Mouse (Mus musculus) hindbrain, embryonic 16.5 days (tissue): ENCODE data around the gene 6030445D17Rik. TPM values are rescaled to one million over a fixed set of nuclear protein-coding genes. Genes with fewer than 3 reads are reported as not detected.

Source experiments
- ATAC-seq: fragments of 200-750 bp; cut with Nextera tagmentation; 2 replicates; pipeline ENCODE4 v1.8.0; 2017; ENCODE audit warnings: moderate TSS enrichment, moderate library complexity
- H3K27ac ChIP-seq: fragments of 300-500 bp; sonication (generic); 2 replicates; pipeline ENCODE4 v1.5.1; 2014; ENCODE audit warnings: low read depth, mild to moderate bottlenecking, control low read depth, low read length, moderate library complexity
- H3K27me3 ChIP-seq: fragments of 300-500 bp; sonication (generic); replicated peaks from 2 replicates; pipeline ENCODE4 v1.6.1; 2014; ENCODE audit warnings: low read length; ENCODE audit not compliant: control insufficient read depth, insufficient read depth
- H3K36me3 ChIP-seq: fragments of 300-500 bp; sonication (generic); 2 replicates; pipeline ENCODE4 v1.6.1; 2014; ENCODE audit warnings: mild to moderate bottlenecking, low read length, moderate library complexity, mixed read lengths; ENCODE audit not compliant: control insufficient read depth, insufficient read depth
- H3K4me1 ChIP-seq: fragments of 300-500 bp; sonication (generic); 2 replicates; pipeline ENCODE4 v1.6.1; 2014; ENCODE audit warnings: low read depth, low read length; ENCODE audit not compliant: control insufficient read depth, insufficient read depth
- H3K4me2 ChIP-seq: fragments of 300-500 bp; sonication (generic); 2 replicates; pipeline ENCODE4 v1.6.1; 2014; ENCODE audit warnings: mild to moderate bottlenecking, low read length, control low read depth, moderate library complexity
- H3K4me3 ChIP-seq: fragments of 300-500 bp; sonication (generic); 2 replicates; pipeline ENCODE4 v1.5.1; 2014; ENCODE audit warnings: mild to moderate bottlenecking, low read length, control low read depth, moderate library complexity
- H3K9ac ChIP-seq: fragments of 300-500 bp; sonication (generic); 2 replicates; pipeline ENCODE4 v1.6.1; 2014; ENCODE audit warnings: low read depth, mild to moderate bottlenecking, control low read depth, low read length, moderate library complexity
- H3K9me3 ChIP-seq: fragments of 300-500 bp; sonication (generic); 2 replicates; pipeline ENCODE4 v1.6.1; 2014; ENCODE audit warnings: mild to moderate bottlenecking, low read length, moderate library complexity; ENCODE audit not compliant: control insufficient read depth
- WGBS: fragments of 180-500 bp; shearing (Covaris S2); extraction: QIAGEN DNeasy Blood & Tissue Kit; methylation state at CpG from one replicate; pipeline ENCODE4 v1.1.7; 2014; 5-methylcytosine and 5-hydroxymethylcytosine counted together
- polyA plus RNA-seq: library from polyadenylated mRNA; unstranded; fragments of >200 nt; fragmentation: Nextera tagmentation; extraction: Ambion mirVana; gene quantifications from 2 replicates; pipeline ENCODE4 v1.2.1, GENCODE M21; 2015

6030445D17Rik gene
- polyA plus RNA-seq, 1 experiment from 2014 or later = 0.43 TPM

DNA sequence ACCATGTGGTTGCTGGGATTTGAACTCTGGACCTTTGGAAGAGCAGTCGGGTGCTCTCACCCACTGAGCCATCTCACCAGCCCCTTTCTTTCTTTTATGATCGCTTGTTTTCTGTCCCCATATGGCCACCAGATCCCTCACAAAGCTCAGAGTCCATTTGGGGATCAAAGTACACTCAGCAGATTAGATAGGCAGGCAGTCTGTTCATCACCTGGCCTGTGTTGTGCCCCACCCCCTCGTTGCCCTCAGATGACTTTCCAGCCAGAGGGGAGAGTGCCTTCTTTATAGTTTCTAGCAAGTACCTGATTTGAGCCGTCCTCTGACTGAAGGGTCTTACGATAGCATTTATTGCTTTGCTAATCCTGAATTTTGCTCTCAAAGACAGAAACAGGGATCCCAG, 9.3 kb upstream of the 6030445D17Rik start:
- H3K27ac ChIP-seq = no peak overlapping the region
- 70% methylated on average over 5 of the region's 5 CpGs for WGBS
- ATAC-seq = no peak
- no peaks in the 10 kb centered on the region for H3K36me3 ChIP-seq
- H3K4me1 ChIP-seq = no peaks in the 10 kb centered on the region
- H3K9ac ChIP-seq = no peak overlapping the region
- H3K9me3 ChIP-seq = no peaks in the 10 kb centered on the region
- no peaks in the 10 kb centered on the region for H3K27me3 ChIP-seq
- H3K4me3 ChIP-seq = no peak overlapping the region
- no peak overlapping the region for H3K4me2 ChIP-seq

DNA sequence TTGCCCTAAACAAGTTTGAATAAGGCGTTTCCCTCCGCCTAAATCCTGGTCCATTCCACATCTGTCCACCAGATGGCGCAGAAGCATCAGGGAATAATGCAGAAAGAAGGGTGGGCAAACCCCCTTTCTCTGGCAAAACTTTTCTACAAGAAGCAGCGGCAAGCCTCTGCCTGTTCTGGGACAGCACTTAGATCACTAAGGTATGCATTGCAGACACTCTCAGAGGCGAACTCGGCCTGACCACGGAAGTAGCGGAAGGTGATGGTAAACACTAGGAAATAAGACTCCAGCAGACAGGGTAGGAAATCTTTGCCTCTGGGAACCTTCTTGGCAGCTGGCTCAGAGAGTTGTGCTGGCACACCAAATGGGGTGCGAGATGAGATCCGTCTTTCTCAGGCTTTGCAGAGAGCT, 7.2 kb upstream of the 6030445D17Rik start:
- no peak overlapping the region for H3K27ac ChIP-seq
- H3K9me3 ChIP-seq = no peaks in the 10 kb centered on the region
- H3K36me3 ChIP-seq = no peaks in the 10 kb centered on the region
- no peak overlapping the region for H3K9ac ChIP-seq
- H3K4me1 ChIP-seq = no peaks in the 10 kb centered on the region
- WGBS = 9% methylated on average over 10 of the region's 10 CpGs
- H3K4me2 ChIP-seq = peak overlapping the region; percentile 42
- H3K4me3 ChIP-seq = no peak overlapping the region
- ATAC-seq = peak; percentile 17; the same call in 1 of the 2 replicates
- no peaks in the 10 kb centered on the region for H3K27me3 ChIP-seq

DNA sequence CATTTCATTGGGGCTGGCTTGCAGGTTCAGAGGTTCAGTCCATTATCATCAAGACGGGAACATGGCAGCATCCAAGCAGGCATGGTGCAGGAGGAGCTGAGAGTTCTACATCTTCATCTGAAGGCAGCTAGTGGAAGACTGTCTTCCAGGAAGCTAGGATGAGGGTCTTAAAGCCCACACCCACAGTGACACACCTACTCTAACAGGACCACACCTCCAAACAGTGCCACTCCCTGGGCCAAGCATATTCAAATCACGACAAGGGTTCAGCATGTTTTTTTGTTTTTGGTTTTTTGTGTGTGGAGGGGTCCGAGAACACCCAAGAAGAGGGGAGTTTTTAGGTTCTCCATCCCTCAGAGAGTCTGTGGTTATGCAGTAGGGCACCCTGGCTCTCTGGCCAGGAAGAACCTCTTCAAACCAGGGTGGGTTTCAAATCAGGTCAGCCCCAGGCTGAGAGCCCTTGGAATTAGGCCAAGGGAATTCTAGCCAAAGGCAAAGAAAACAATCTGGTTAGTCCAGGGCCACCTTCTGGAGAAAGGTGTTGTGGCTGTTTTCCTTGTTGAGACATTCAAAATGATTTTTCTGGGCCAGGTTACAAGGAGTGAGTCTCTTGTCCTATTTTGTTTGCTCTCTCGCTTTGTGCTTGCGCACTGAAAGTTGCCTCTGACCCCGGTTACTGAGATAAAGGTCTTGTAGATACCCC, 5.4 kb upstream of the 6030445D17Rik start:
- no peak overlapping the region for H3K4me2 ChIP-seq
- peaks cover under 1% of the 10 kb centered on the region; the same call in 1 of the 2 replicates for H3K4me1 ChIP-seq
- 94% methylated on average over 6 of the region's 6 CpGs for WGBS
- no peaks in the 10 kb centered on the region for H3K36me3 ChIP-seq
- H3K4me3 ChIP-seq = no peak overlapping the region
- no peak for ATAC-seq
- no peaks in the 10 kb centered on the region for H3K27me3 ChIP-seq
- H3K9me3 ChIP-seq = no peaks in the 10 kb centered on the region
- H3K9ac ChIP-seq = no peak overlapping the region
- H3K27ac ChIP-seq = no peak overlapping the region

DNA sequence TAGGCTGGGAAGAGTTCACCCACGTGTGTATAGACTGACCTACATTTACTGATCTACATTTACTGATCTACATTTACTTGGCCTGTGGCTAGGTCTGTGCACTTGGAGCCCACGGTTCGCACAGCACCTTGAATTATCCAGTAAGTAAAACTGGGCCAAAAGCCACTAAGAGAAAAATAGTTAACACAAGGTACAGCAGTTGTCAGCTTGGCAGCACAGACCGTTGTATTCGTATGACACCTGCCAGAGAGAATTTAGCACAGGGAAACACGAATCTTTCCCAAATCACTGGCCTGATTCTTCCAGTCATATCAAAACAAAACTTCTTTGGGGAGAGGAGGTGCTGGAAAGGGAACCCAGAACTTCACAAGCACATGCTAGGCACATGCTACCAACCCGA, 3.8 kb upstream of the 6030445D17Rik start:
- Histone ChIP-seq H3K36me3 (no peaks in the 10 kb centered on the region), H3K4me1 (peaks cover 3% of the 10 kb centered on the region), H3K27me3 (no peaks in the 10 kb centered on the region), H3K4me2 (no peak overlapping the region), H3K9ac (no peak overlapping the region), H3K27ac (no peak overlapping the region), H3K9me3 (no peaks in the 10 kb centered on the region), H3K4me3 (no peak overlapping the region)
- 83% methylated on average over 7 of the region's 7 CpGs for WGBS
- ATAC-seq = no peak

DNA sequence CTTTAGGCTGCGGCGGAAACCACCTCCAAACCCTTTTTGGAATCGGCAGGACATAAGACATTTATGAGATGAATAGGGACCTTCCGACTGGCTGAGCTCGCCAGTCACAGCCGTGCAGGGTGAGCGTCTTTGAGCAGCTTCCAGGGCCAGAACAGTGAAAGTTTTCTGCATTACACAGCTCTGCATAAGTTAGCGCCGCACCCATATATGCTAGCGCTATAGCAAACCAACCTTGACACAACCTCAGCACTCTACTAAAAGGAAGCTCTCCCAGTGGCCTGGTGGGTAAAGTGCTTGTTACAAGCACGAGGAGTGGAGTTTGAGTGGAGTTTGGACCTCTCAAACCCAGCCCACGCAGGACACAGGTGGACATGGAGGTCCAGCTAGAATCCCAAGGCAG, 2.8 kb upstream of the 6030445D17Rik start:
- ATAC-seq = no peak
- Histone ChIP-seq H3K36me3 (no peaks in the 10 kb centered on the region), H3K9ac (no peak overlapping the region), H3K27me3 (peaks cover 4% of the 10 kb centered on the region; the same call in 1 of the 2 replicates), H3K4me1 (peaks cover 10% of the 10 kb centered on the region), H3K27ac (no peak overlapping the region), H3K9me3 (no peaks in the 10 kb centered on the region), H3K4me2 (no peak overlapping the region), H3K4me3 (no peak overlapping the region)
- 77% methylated on average over 12 of the region's 12 CpGs for WGBS

DNA sequence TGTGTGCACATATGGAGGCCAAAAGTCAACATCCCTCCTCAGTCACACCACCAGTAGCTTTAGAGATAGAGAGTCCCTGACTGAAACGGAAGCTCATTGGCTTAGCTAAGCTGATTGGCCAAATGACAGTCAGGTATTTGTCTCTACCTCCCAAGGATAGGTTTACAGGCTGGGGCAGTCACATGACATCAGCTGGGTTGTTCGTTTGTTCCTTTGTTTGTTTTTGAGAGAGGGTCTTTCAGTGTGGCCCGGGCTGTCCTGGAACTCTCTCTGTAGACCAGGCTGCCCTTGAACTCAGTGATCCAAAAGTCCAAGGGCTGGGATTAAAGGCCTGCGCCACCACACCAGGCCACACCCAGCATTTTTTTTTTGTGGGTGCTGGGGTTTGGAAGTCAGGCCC, 844 bp upstream of the 6030445D17Rik start:
- WGBS = 31% methylated on average over 4 of the region's 4 CpGs
- ATAC-seq = no peak
- H3K27ac ChIP-seq = no peak overlapping the region

DNA sequence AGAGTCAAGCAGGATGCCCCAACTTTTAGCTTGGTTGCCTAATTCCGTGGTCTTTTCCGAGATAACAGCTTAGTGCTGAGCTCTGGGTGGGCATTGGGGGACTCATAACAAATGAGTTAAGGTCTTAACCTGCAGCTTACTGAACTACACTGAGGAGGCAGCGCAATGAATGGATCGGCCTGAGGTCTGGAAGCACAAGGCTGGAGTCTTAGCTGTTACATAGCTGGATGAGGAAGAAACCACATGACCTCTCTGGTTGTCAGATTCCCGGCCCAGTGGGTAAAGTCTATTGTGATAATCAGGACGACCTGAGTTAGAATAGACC, 327 bp upstream of the 6030445D17Rik start:
- peaks cover 10% of the 10 kb centered on the region for H3K4me1 ChIP-seq
- H3K9me3 ChIP-seq = no peaks in the 10 kb centered on the region
- no peaks in the 10 kb centered on the region for H3K36me3 ChIP-seq
- H3K4me3 ChIP-seq = peak overlapping the region; percentile 81
- ATAC-seq = peak; percentile 15
- H3K27ac ChIP-seq = peak overlapping the region; percentile 32; the same call in 1 of the 2 replicates
- peak overlapping the region; percentile 84 for H3K9ac ChIP-seq
- peak overlapping the region; percentile 92 for H3K4me2 ChIP-seq
- 13% methylated on average over 6 of the region's 6 CpGs for WGBS
- peaks cover 5% of the 10 kb centered on the region for H3K27me3 ChIP-seq

More for the DNA sequence above, 844 bp upstream of the 6030445D17Rik start:
- H3K9me3 ChIP-seq = no peaks in the 10 kb centered on the region
- no peak overlapping the region for H3K4me3 ChIP-seq
- no peak overlapping the region for H3K9ac ChIP-seq
- peaks cover 5% of the 10 kb centered on the region for H3K27me3 ChIP-seq
- H3K4me2 ChIP-seq = no peak overlapping the region
- H3K4me1 ChIP-seq = peaks cover 10% of the 10 kb centered on the region
- no peaks in the 10 kb centered on the region for H3K36me3 ChIP-seq

DNA sequence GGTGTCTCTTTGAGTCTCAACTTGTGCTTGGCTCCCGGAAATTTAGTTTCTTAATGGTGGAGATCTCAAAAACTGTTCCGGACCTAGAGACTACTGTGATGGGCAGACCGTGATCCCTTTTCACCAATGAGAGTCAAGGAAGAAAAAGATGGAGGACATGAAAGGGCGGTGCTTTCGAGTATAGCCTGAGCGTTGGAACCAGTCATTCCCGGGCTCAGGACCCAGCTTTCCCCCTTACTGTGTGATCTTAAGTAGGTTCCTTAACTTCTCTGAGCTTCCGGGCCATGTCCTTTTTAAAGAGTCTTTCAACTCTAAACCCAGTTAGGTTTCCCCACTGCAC, 759 bp downstream of the 6030445D17Rik start:
- Histone ChIP-seq H3K9ac (peak overlapping the region; percentile 84), H3K9me3 (no peaks in the 10 kb centered on the region), H3K4me1 (peaks cover 10% of the 10 kb centered on the region), H3K27me3 (peaks cover 5% of the 10 kb centered on the region), H3K27ac (peak overlapping the region; percentile 72), H3K36me3 (no peaks in the 10 kb centered on the region), H3K4me3 (peak overlapping the region; percentile 81), H3K4me2 (peak overlapping the region; percentile 92)
- ATAC-seq = peak; percentile 75
- under 1% methylated on average over 8 of the region's 8 CpGs for WGBS

DNA sequence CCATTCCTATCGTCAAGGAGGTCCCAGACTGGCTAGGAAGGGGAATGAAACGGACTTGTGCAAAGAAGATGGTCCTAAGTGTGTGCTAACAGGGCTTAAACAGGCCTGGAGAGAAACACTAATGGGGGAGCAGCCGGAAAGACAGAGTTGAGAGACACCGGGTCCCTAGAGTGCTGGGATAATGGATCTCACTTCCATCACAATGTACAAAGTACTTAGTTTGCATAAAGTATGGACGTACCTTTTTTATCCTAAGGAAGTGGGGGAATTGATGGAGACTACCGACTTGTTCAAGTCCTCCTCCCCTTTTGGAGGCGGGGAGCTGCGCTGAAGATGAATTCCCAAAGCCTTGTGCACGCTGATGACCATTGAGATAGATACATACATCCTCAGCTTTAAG, 1.4 kb downstream of the 6030445D17Rik start:
- no peak overlapping the region for H3K9ac ChIP-seq
- peak overlapping the region; percentile 81; the same call in 1 of the 2 replicates for H3K4me3 ChIP-seq
- peak overlapping the region; percentile 92 for H3K4me2 ChIP-seq
- H3K27ac ChIP-seq = no peak overlapping the region
- no peak for ATAC-seq
- H3K4me1 ChIP-seq = peaks cover 10% of the 10 kb centered on the region
- H3K9me3 ChIP-seq = no peaks in the 10 kb centered on the region
- no peaks in the 10 kb centered on the region for H3K36me3 ChIP-seq
- WGBS = 12% methylated on average over 9 of the region's 9 CpGs
- H3K27me3 ChIP-seq = peaks cover 5% of the 10 kb centered on the region
